Mouse (Mus musculus) ES-E14 (cell line): ENCODE measurements around the gene Fhl1. TPM values are rescaled to one million over a fixed set of nuclear protein-coding genes. Genes with fewer than 3 reads are reported as not detected.

Experiments
- DNase-seq: peaks from one replicate; pipeline ENCODE4 v3.0.0-alpha.2; 2013; ENCODE audit warnings: low read depth, low spot score
- H3K27ac ChIP-seq: 2 replicates; pipeline ENCODE4 v1.5.1; 2012; ENCODE audit warnings: low read depth, mild to moderate bottlenecking, low read length, moderate library complexity, mixed read lengths; ENCODE audit not compliant: poor library complexity, insufficient read depth, severe bottlenecking
- H3K36me3 ChIP-seq: 2 replicates; pipeline ENCODE4 v1.6.1; 2012; ENCODE audit warnings: mild to moderate bottlenecking, low read length, moderate library complexity, mixed read lengths; ENCODE audit not compliant: control insufficient read depth, poor library complexity, insufficient read depth, severe bottlenecking
- H3K4me1 ChIP-seq, 2 experiments: fragments of 150-350 bp in 1 of 2; sonication (generic) in 1 of 2; 2 replicates each; pipeline ENCODE4 v1.6.1; 2012; ENCODE audit warnings: low read length in 2 of 2, mild to moderate bottlenecking in 1 of 2, mixed read lengths in 1 of 2; ENCODE audit not compliant: control insufficient read depth in 2 of 2, insufficient read depth in 2 of 2, poor library complexity in 1 of 2
- H3K4me3 ChIP-seq, 2 experiments: fragments of 150-350 bp in 1 of 2; sonication (generic) in 1 of 2; 2 replicates each; pipeline ENCODE4 v1.5.1; 2012; ENCODE audit warnings: low read length in 2 of 2, low read depth in 1 of 2, mild to moderate bottlenecking in 1 of 2, mixed read lengths in 1 of 2; ENCODE audit not compliant: insufficient read depth in 1 of 2, poor library complexity in 1 of 2, severe bottlenecking in 1 of 2
- H3K9ac ChIP-seq: 2 replicates; pipeline ENCODE4 v1.6.1; 2012; ENCODE audit warnings: low read depth, mild to moderate bottlenecking, low read length, mixed read lengths; ENCODE audit not compliant: poor library complexity, insufficient read depth, severe bottlenecking
- H3K9me3 ChIP-seq: fragments of 150-350 bp; sonication (generic); 2 replicates; pipeline ENCODE4 v1.6.1; 2012; ENCODE audit warnings: low read depth, mild to moderate bottlenecking, low read length; ENCODE audit not compliant: control insufficient read depth, insufficient read depth
- CHD2 ChIP-seq: IDR thresholded peaks from 2 replicates; pipeline ENCODE4 v1.6.1; 2014; ENCODE audit warnings: mild to moderate bottlenecking, low read depth, low read length, inconsistent platforms
- HCFC1 ChIP-seq: IDR thresholded peaks from 2 replicates; pipeline ENCODE4 v1.6.1; 2012; ENCODE audit warnings: low read length, inconsistent platforms, borderline replicate concordance; ENCODE audit not compliant: insufficient read depth
- MAFK ChIP-seq: IDR thresholded peaks from 2 replicates; pipeline ENCODE4 v1.6.1; 2014; ENCODE audit warnings: mild to moderate bottlenecking, low read depth, low read length, inconsistent platforms; ENCODE audit not compliant: insufficient read depth
- ZC3H11A ChIP-seq: IDR thresholded peaks from 2 replicates; pipeline ENCODE4 v1.6.1; 2012; ENCODE audit warnings: low read depth, mild to moderate bottlenecking, inconsistent platforms, low read length, borderline replicate concordance
- ZNF384 ChIP-seq: IDR thresholded peaks from 2 replicates; pipeline ENCODE4 v1.6.1; 2012; ENCODE audit warnings: low read depth, low read length, inconsistent platforms
- in situ Hi-C, 2 experiments: fragments of 600-800 bp; cut with MboI; formaldehyde crosslinking; loops; one replicate each; pipeline ENCODE4 v1.15.1; 2025; ENCODE audit warnings: low sequenced_read_pairs in 2 of 2, inconsistent platforms in 1 of 2; ENCODE audit not compliant: unreplicated experiment in 2 of 2
- total RNA-seq: library from RNA; depleted of rRNA; stranded (reverse); fragments of 300-350 nt; gene quantifications from 2 replicates; pipeline ENCODE4 v1.2.3, GENCODE M21; 2012

The Fhl1 gene
- total RNA-seq, 1 experiment = 42.7 TPM

DNA sequence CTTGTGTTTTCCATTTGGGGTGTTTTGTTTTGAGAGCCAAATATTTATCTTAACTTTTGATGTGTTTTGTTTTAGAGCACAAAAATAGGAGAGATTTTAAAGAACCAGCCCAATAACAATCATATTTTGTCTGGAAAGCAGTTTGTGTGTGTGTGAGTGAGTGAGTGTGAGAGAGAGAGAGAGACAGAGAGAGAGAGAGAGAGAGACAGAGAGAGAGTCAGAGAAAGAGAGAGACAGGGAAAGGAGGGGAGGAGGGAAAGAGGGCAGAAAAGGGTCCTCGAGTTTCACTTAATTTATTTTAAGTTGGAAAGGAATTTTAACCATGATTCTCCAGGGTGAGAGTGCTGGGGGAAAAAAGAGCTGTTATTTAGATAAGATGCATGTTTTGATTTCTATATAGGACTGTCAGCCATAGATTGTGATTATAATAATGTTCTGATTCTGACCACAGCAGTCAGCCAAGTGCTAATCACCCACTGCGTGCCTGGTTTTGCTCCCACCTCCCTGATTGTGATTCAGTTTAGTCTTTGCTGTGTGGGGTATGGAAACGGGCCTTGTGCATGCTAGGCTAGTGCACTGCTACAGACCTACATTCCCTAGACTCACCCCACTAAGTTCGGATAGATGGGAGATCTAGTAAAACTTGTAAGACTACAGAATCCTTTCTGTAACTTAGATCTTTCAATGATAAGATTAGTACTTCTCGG, 6.4 kb downstream of the Fhl1 start:
- H3K36me3 ChIP-seq = no peaks in the 10 kb centered on the region
- no peak for DNase-seq
- H3K9ac ChIP-seq = no peak overlapping the region
- TF ChIP-seq ZNF384 (no peak), ZC3H11A (no peak), HCFC1 (no peak), MAFK (no peak), CHD2 (no peak)
- in situ Hi-C loops = no loop called here
- no peak overlapping the region for H3K27ac ChIP-seq
- no peaks in the 10 kb centered on the region for H3K4me1 ChIP-seq
- H3K9me3 ChIP-seq = no peaks in the 10 kb centered on the region
- no peak overlapping the region for H3K4me3 ChIP-seq

DNA sequence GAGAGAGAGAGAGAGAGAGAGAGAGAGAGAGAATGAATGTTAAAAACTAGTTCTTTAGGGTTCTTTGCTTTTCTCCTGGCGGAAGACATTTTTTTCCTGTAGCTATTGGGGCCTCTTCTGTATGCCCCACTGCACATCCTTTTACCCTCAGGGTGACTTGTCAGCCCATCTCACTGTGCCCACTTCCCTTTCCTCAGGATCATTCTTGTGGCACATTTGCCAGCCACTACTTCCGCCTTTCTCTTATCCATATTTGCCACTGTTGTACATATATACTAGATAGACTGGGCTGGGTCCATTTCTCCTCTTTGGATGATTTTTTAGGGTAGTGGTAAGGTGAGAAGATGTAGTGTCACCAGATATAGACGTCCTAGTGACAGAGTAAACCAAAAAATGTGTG, 9.8 kb downstream of the Fhl1 start:
- no peak overlapping the region for H3K27ac ChIP-seq
- H3K36me3 ChIP-seq = no peaks in the 10 kb centered on the region
- in situ Hi-C loops = no loop called here
- no peak overlapping the region for H3K9ac ChIP-seq
- H3K4me3 ChIP-seq = no peak overlapping the region
- no peaks in the 10 kb centered on the region for H3K9me3 ChIP-seq
- H3K4me1 ChIP-seq = no peaks in the 10 kb centered on the region
- no peak for DNase-seq
- TF ChIP-seq CHD2 (no peak), ZNF384 (no peak), MAFK (no peak), ZC3H11A (no peak), HCFC1 (no peak)

DNA sequence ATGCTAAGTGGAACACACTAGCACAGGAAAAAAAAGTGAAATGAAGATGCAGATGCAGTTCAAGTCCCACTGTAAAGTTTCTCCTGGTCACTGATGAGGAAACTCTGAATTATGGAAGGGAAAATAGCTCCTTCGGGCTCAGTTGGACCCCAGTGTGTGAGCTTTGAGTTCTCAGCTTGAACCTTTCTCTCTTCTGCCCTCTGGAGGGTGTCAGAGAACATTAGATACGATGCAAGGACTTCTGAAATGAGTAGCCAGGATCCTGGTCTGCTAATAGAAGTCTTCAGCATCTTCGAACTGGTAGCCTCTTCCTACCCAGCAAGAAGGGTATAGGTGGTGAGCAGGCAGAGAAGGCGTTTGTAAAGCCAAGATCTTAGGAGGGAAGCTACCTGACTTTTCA, 19.9 kb downstream of the Fhl1 start:
- H3K9me3 ChIP-seq = no peaks in the 10 kb centered on the region
- TF ChIP-seq ZNF384 (no peak), MAFK (no peak), HCFC1 (no peak), ZC3H11A (no peak), CHD2 (no peak)
- no peak overlapping the region for H3K4me3 ChIP-seq
- no peak for DNase-seq
- no peak overlapping the region for H3K9ac ChIP-seq
- in situ Hi-C loops = no loop called here
- H3K4me1 ChIP-seq = no peaks in the 10 kb centered on the region
- no peak overlapping the region for H3K27ac ChIP-seq
- H3K36me3 ChIP-seq = no peaks in the 10 kb centered on the region

DNA sequence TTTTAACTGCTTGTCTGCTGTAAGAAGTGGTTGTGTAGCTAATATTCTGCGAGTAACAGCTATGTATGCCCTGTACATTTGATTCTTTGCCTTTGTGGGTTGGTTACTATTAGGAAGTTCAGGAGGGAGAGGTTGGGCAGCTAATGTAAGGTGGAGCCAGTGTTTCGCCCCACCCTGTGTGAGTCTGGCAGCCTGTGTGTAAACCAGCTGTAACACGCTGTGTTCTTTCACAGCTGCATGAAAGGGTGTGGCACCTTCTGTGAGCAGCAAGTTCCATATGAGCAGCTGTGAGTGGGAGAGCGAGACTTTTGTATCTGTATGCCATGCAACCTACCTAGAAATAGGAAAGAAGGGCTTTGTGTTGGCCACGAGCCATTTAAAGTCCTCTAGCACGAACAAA, 20.6 kb downstream of the Fhl1 start:
- in situ Hi-C loops = no loop called here
- no peak overlapping the region for H3K27ac ChIP-seq
- no peaks in the 10 kb centered on the region for H3K4me1 ChIP-seq
- H3K9ac ChIP-seq = no peak overlapping the region
- no peaks in the 10 kb centered on the region for H3K36me3 ChIP-seq
- H3K4me3 ChIP-seq = no peak overlapping the region
- DNase-seq = no peak
- no peaks in the 10 kb centered on the region for H3K9me3 ChIP-seq
- TF ChIP-seq CHD2 = no peak
- TF ChIP-seq ZC3H11A = no peak
- TF ChIP-seq MAFK = no peak
- TF ChIP-seq ZNF384 = no peak
- TF ChIP-seq HCFC1 = no peak
